Mouse (Mus musculus) MEL (cell line): ENCODE data around the gene Omg. TPM values are rescaled to one million over a fixed set of nuclear protein-coding genes. Genes with fewer than 3 reads are reported as not detected.

ENCODE experiments used
- DNase-seq: peaks from one replicate; pipeline ENCODE4 v3.0.0; 2011; ENCODE audit warnings: low read depth, low spot score
- H3K27ac ChIP-seq: 2 replicates; pipeline ENCODE4 v1.5.1; 2012; ENCODE audit warnings: low read depth, mild to moderate bottlenecking, control low read depth, low read length, moderate library complexity; ENCODE audit not compliant: control insufficient read depth
- H3K27me3 ChIP-seq, 2 experiments: fragments of 150-350 bp in 1 of 2; sonication (generic) in 1 of 2; 2 replicates each; pipeline ENCODE4 v1.6.1; 2012; ENCODE audit warnings: low read length in 2 of 2, mild to moderate bottlenecking in 2 of 2, improper control_type of control experiment in 1 of 2, moderate library complexity in 1 of 2; ENCODE audit not compliant: insufficient read depth in 2 of 2, control insufficient read depth in 1 of 2
- H3K36me3 ChIP-seq, 2 experiments: 2 replicates each; pipeline ENCODE4 v1.6.1; 2012 to 2014; ENCODE audit warnings: low read length in 2 of 2, improper control_type of control experiment in 1 of 2, inconsistent platforms in 1 of 2, mild to moderate bottlenecking in 1 of 2; ENCODE audit not compliant: insufficient read depth in 2 of 2, control insufficient read depth in 1 of 2
- H3K4me1 ChIP-seq, 2 experiments: fragments of 150-350 bp in 1 of 2; sonication (generic) in 1 of 2; 2 replicates each; pipeline ENCODE4 v1.6.1; 2012; ENCODE audit warnings: low read length in 2 of 2, improper control_type of control experiment in 1 of 2, mild to moderate bottlenecking in 1 of 2; ENCODE audit not compliant: insufficient read depth in 2 of 2, control insufficient read depth in 1 of 2
- H3K4me3 ChIP-seq, 2 experiments: fragments of 150-350 bp in 1 of 2; sonication (generic) in 1 of 2; 2 replicates each; pipeline ENCODE4 v1.5.1; 2012; ENCODE audit warnings: low read depth in 2 of 2, low read length in 2 of 2, mild to moderate bottlenecking in 2 of 2, moderate library complexity in 2 of 2, control low read depth in 1 of 2, improper control_type of control experiment in 1 of 2; ENCODE audit not compliant: control insufficient read depth in 1 of 2, insufficient read depth in 1 of 2
- H3K79me2 ChIP-seq: 2 replicates; pipeline ENCODE4 v1.6.1; 2012; ENCODE audit warnings: mild to moderate bottlenecking, low read length, moderate library complexity; ENCODE audit not compliant: control insufficient read depth, poor library complexity, insufficient read depth
- H3K9ac ChIP-seq: 2 replicates; pipeline ENCODE4 v1.6.1; 2012; ENCODE audit warnings: low read depth, mild to moderate bottlenecking, control low read depth, low read length, moderate library complexity; ENCODE audit not compliant: control insufficient read depth, poor library complexity, severe bottlenecking
- H3K9me3 ChIP-seq: fragments of 150-350 bp; sonication (generic); replicated peaks from 2 replicates; pipeline ENCODE4 v1.6.1; 2012; ENCODE audit warnings: mild to moderate bottlenecking, low read length, improper control_type of control experiment, moderate library complexity; ENCODE audit not compliant: insufficient read depth
- BHLHE40 ChIP-seq: IDR thresholded peaks from 2 replicates; pipeline ENCODE4 v1.6.1; 2012; ENCODE audit warnings: low read depth, mild to moderate bottlenecking, inconsistent platforms, low read length, improper control_type of control experiment, borderline replicate concordance
- CHD1 ChIP-seq: IDR thresholded peaks from 2 replicates; pipeline ENCODE4 v1.6.1; 2012; ENCODE audit warnings: low read depth, mild to moderate bottlenecking, inconsistent platforms, low read length, improper control_type of control experiment
- E2F4 ChIP-seq: IDR thresholded peaks from 2 replicates; pipeline ENCODE4 v1.6.1; 2011; ENCODE audit warnings: low read depth, low read length, improper control_type of control experiment, borderline replicate concordance
- EP300 ChIP-seq, 2 experiments: IDR thresholded peaks; 2 replicates each; pipeline ENCODE4 v1.6.1; 2011; ENCODE audit warnings: improper control_type of control experiment in 2 of 2, low read length in 2 of 2, low read depth in 1 of 2, mild to moderate bottlenecking in 1 of 2
- MAFK ChIP-seq: IDR thresholded peaks from 2 replicates; pipeline ENCODE4 v1.6.1; 2011; ENCODE audit warnings: low read depth, mild to moderate bottlenecking, low read length, improper control_type of control experiment, borderline replicate concordance
- MAX ChIP-seq: IDR thresholded peaks from 2 replicates; pipeline ENCODE4 v1.6.1; 2011; ENCODE audit warnings: low read length, improper control_type of control experiment
- MXI1 ChIP-seq: IDR thresholded peaks from 2 replicates; pipeline ENCODE4 v1.6.1; 2011; ENCODE audit warnings: mild to moderate bottlenecking, low read depth, low read length, improper control_type of control experiment
- MYC ChIP-seq: IDR thresholded peaks from 2 replicates; pipeline ENCODE4 v1.6.1; 2011; ENCODE audit warnings: low read depth, mild to moderate bottlenecking, low read length, improper control_type of control experiment, moderate library complexity
- NRF1 ChIP-seq: IDR thresholded peaks from 2 replicates; pipeline ENCODE4 v1.6.1; 2014; ENCODE audit warnings: low read depth, mild to moderate bottlenecking, inconsistent platforms, low read length, improper control_type of control experiment, moderate library complexity; ENCODE audit not compliant: poor library complexity, insufficient read depth, severe bottlenecking
- POLR2A ChIP-seq, 2 experiments: IDR thresholded peaks; 2 replicates each; pipeline ENCODE4 v1.6.1; 2011 to 2012; ENCODE audit warnings: low read length in 2 of 2, mild to moderate bottlenecking in 2 of 2, control low read depth in 1 of 2, improper control_type of control experiment in 1 of 2, low read depth in 1 of 2, moderate library complexity in 1 of 2; ENCODE audit not compliant: control insufficient read depth in 1 of 2, insufficient read depth in 1 of 2, poor library complexity in 1 of 2
- POLR2AphosphoS2 ChIP-seq: IDR thresholded peaks from 2 replicates; pipeline ENCODE4 v1.6.1; 2011; ENCODE audit warnings: low read length, improper control_type of control experiment
- TAL1 ChIP-seq: IDR thresholded peaks from 2 replicates; pipeline ENCODE4 v1.6.1; 2012; ENCODE audit warnings: mild to moderate bottlenecking, inconsistent platforms, low read length, moderate library complexity, mixed read lengths
- TBP ChIP-seq: IDR thresholded peaks from 2 replicates; pipeline ENCODE4 v1.8.0; 2011; ENCODE audit warnings: low read depth, low read length, improper control_type of control experiment
- USF1 ChIP-seq: IDR thresholded peaks from 2 replicates; pipeline ENCODE4 v1.6.1; 2014; ENCODE audit warnings: low read depth, mild to moderate bottlenecking, inconsistent platforms, low read length, improper control_type of control experiment, moderate library complexity
- ZC3H11A ChIP-seq: IDR thresholded peaks from 2 replicates; pipeline ENCODE4 v1.6.1; 2012; ENCODE audit warnings: low read depth, mild to moderate bottlenecking, inconsistent platforms, low read length, improper control_type of control experiment
- ZMIZ1 ChIP-seq: IDR thresholded peaks from 2 replicates; pipeline ENCODE4 v1.6.1; 2012; ENCODE audit warnings: low read depth, mild to moderate bottlenecking, inconsistent platforms, low read length, improper control_type of control experiment, moderate library complexity
- polyA plus RNA-seq, 2 experiments: library from polyadenylated mRNA; stranded (reverse) in 1 of 2; unstranded in 1 of 2; fragments of >175 nt in 1 of 2; fragments of >200 nt in 1 of 2; gene quantifications; 2 replicates each; pipeline versions ENCODE4 v1.2.1 to v1.2.4; 2012; ENCODE audit warnings: low replicate concordance in 2 of 2, low read depth in 1 of 2; ENCODE audit not compliant: insufficient read length in 2 of 2, insufficient read depth in 1 of 2, missing spikeins in 1 of 2
- total RNA-seq: library from RNA; depleted of rRNA; stranded (reverse); fragments of 300-350 nt; gene quantifications from 2 replicates; pipeline ENCODE4 v1.2.3, GENCODE M21; 2012

The Omg gene
- total and polyA plus RNA-seq, 3 experiments: 0.21 TPM; not detected in 2

- peak overlapping the region; percentile 89 for H3K27ac ChIP-seq
- H3K36me3 ChIP-seq: peaks cover 11 to 63% of the 10 kb centered on the region in 2 experiments
- peaks cover 19 to 42% of the 10 kb centered on the region in 2 experiments for H3K4me1 ChIP-seq
- TF ChIP-seq MAFK (no peak), POLR2AphosphoS2 (no peak), USF1 (peak; percentile 42; the same call in 1 of the 2 replicates), MXI1 (peak; percentile 80), MAX (0 out of 2 replicates have a peak, but pooled peaks have one; percentile 16), CHD1 (0 out of 2 replicates have a peak, but pooled peaks have one; percentile 75), ZMIZ1 (no peak)
- H3K27me3 ChIP-seq: no peaks in the 10 kb centered on the region
- H3K9me3 ChIP-seq: no peaks in the 10 kb centered on the region
- H3K79me2 ChIP-seq: peaks cover 47% of the 10 kb centered on the region
- peak; percentile 47 for DNase-seq
- peak overlapping the region; percentile 37 to 40 for H3K4me3 ChIP-seq
- H3K9ac ChIP-seq: peak overlapping the region; percentile 68
These were observed 15.4 kb upstream of the Omg start for GRCm38 (mm10) chr11:79519299-79519698.

DNA sequence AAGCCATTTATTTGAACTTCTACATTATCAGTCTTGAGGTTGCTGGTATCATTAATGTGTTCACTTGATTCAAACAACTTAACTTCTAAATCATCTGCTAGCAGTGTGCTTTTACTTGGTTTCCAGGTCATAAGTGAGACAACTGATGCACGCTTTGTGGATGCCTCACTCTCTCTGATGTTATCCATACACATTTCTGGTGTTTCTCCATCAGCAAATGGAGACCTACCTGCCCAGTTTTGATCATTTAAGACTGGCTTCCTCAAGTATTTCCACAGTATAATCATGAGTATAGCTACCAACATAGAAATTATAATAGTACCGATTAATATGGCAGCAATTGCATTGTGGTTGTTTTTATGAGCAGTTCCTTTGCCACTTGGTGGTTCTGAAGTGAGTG lies 11.9 kb upstream of the Omg start:
- no peak for DNase-seq
- Histone ChIP-seq H3K9ac (no peak overlapping the region), H3K4me3 (no peak overlapping the region), H3K27me3 (no peaks in the 10 kb centered on the region), H3K27ac (no peak overlapping the region), H3K9me3 (no peaks in the 10 kb centered on the region), H3K79me2 (peaks cover 30% of the 10 kb centered on the region), H3K4me1 (peaks cover 17 to 36% of the 10 kb centered on the region in 2 experiments), H3K36me3 (peaks cover 28 to 54% of the 10 kb centered on the region in 2 experiments)
- TF ChIP-seq POLR2A (IDR thresholded peaks at IDR 0.05; ENCODE audit: control insufficient read depth in 1 of 2, insufficient read depth in 1 of 2, low read depth in 1 of 2, low read length in 2 of 2, poor library complexity in 1 of 2) (peak in 1 of 2 experiments; percentile 24; a peak in 1 of 4 replicates), E2F4 (no peak), TBP (no peak), TAL1 (no peak), MAFK (no peak), ZC3H11A (no peak), ZMIZ1 (peak; percentile 85), NRF1 (no peak)

GRCm38 (mm10) chr11:79515331-79515730 lies 11.4 kb upstream of the Omg start:
- Histone ChIP-seq H3K27ac (no peak overlapping the region), H3K79me2 (peaks cover 27% of the 10 kb centered on the region), H3K36me3 (peaks cover 28 to 50% of the 10 kb centered on the region in 2 experiments), H3K9me3 (no peaks in the 10 kb centered on the region), H3K27me3 (no peaks in the 10 kb centered on the region), H3K4me1 (peaks cover 14 to 33% of the 10 kb centered on the region in 2 experiments), H3K9ac (no peak overlapping the region), H3K4me3 (no peak overlapping the region)
- DNase-seq: no peak
- TF ChIP-seq BHLHE40 (no peak), MYC (no peak), EP300 (IDR thresholded peaks at IDR 0.05; ENCODE audit: low read depth in 1 of 2, low read length in 2 of 2) (no peak)
